Mouse (Mus musculus): ENCODE measurements around the gene Pianp. TPM values are rescaled to one million over a fixed set of nuclear protein-coding genes. Genes with fewer than 3 reads are reported as not detected.

The Pianp gene
- polyA plus RNA-seq, 1 experiment: 7.7 TPM

DNA sequence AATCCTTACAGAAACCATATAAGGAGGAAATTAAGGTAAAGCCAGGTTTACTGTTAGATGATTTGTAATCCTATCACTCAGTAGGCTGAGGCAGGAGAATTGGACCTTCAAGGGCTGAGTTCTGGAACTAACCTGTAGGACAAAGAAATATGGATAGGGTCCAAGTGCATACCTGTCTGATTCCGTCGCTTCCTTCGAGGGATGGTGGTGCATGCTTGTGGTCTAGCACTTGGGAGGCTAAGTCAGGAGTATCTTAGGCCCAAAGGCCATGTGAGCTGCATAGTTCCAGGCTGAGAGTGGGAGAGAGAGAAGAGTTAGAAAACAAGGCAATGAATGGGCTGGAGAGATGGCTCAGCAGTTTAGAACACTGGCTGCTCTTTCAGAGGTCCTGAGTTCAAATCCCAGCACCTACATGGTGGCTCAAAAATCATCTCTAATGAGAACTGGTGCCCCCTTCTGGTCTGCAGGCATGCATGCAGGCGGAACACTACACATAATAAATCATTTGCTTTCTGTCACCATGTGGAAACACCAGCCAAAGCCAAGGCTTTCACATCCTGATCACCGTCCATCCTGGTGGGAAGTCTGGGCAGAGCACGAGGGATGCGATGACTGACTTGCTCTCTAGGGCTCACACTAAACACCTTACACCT, 29.9 kb upstream of the Pianp start:
- no peak for TF ChIP-seq FLI1 (IDR thresholded peaks at IDR 0.05; ENCODE audit: low read length)
- no peak for TF ChIP-seq GATA1 (IDR thresholded peaks at IDR 0.05; ENCODE audit: borderline replicate concordance, low read length)
- Histone ChIP-seq H3K4me1 (peaks cover 52% of the 10 kb centered on the region), H3K9me3 (0 out of 2 replicates have a peak, but pooled peaks cover 3% of the 10 kb centered on the region), H3K4me3 (replicated peaks) (peak overlapping the region; percentile 96), H3K36me3 (replicated peaks; ENCODE audit: low read length) (peaks cover 31% of the 10 kb centered on the region), H3K27me3 (replicated peaks) (peaks cover 3% of the 10 kb centered on the region)

DNA sequence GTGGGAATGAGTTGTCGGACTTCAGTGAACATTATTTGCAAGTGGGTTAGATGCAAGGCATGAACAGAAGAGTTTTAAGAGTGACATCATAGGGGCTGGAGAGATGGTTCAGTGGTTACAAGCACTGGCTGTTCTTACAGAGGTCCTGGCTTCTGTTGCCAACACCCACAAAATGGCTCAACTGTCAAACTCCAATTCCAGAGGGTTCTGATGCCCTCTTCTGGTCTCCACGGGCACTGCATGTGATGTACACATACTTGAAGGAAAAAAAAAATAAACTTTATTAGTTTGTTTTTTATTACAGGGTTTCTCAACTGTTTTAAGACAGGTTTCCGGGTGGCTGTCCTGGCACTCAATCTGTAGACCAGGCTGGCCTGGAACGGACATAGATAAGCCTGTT, 28.7 kb upstream of the Pianp start:
- no peak overlapping the region for H3K4me3 ChIP-seq (replicated peaks)
- H3K36me3 ChIP-seq (replicated peaks; ENCODE audit: low read length): peaks cover 20% of the 10 kb centered on the region
- H3K27me3 ChIP-seq (replicated peaks): peaks cover 3% of the 10 kb centered on the region
- H3K4me1 ChIP-seq: peaks cover 43% of the 10 kb centered on the region
- TF ChIP-seq GATA1 (IDR thresholded peaks at IDR 0.05; ENCODE audit: borderline replicate concordance, low read length): no peak
- TF ChIP-seq FLI1 (IDR thresholded peaks at IDR 0.05; ENCODE audit: low read length): no peak
- 0 out of 2 replicates have a peak, but pooled peaks cover 3% of the 10 kb centered on the region for H3K9me3 ChIP-seq

DNA sequence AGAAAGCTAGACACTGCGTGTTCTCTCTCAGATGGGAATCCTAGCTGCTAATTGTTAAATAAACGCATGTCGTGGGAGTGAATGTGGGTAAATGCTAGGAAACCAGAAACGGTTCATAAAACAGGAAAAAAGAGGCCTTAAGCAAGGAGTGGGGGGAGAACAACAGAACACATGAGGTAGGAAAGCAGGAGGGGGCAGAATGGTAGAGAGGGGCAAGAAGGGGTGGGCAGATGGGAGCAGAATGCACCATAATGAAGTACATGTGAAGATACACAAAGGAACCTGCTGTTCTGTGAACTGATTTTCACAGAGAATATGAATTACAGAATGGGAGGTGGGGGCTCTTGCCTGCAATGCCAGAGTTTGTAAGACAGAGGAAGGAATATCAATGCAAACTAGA, 4.3 kb upstream of the Pianp start:
- no peak overlapping the region for H3K4me3 ChIP-seq (replicated peaks)
- H3K27me3 ChIP-seq (replicated peaks): peaks cover 73% of the 10 kb centered on the region
- H3K4me1 ChIP-seq: peaks cover 36% of the 10 kb centered on the region
- H3K36me3 ChIP-seq (replicated peaks; ENCODE audit: low read length): no peaks in the 10 kb centered on the region
- peaks cover 26% of the 10 kb centered on the region for H3K9me3 ChIP-seq
- no peak for TF ChIP-seq FLI1 (IDR thresholded peaks at IDR 0.05; ENCODE audit: low read length)
- TF ChIP-seq GATA1 (IDR thresholded peaks at IDR 0.05; ENCODE audit: borderline replicate concordance, low read length): no peak

DNA sequence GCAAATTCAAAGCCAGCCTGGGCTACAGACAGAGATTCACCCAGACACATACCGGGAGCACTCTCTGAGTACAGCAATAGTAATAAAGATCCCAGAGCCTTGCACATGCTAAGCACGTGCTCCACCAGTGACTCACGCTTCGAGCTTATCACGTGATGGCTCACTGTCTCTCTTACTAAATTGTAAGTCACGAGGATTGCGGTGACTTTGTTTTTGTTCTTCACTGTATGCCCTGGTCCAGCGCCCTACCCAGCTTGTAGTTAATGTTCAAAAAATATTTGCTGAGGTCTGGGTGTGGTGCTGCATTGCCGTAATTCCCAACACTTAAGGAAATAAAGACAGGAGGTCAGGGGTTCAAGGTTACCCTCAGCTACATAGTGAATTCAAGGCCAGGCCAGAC, 3.1 kb upstream of the Pianp start:
- H3K36me3 ChIP-seq (replicated peaks; ENCODE audit: low read length): no peaks in the 10 kb centered on the region
- peaks cover 79% of the 10 kb centered on the region for H3K27me3 ChIP-seq (replicated peaks)
- TF ChIP-seq FLI1 (IDR thresholded peaks at IDR 0.05; ENCODE audit: low read length) (no peak), GATA1 (IDR thresholded peaks at IDR 0.05; ENCODE audit: borderline replicate concordance, low read length) (no peak)
- no peak overlapping the region for H3K4me3 ChIP-seq (replicated peaks)
- peaks cover 47% of the 10 kb centered on the region for H3K4me1 ChIP-seq
- peaks cover 23% of the 10 kb centered on the region for H3K9me3 ChIP-seq

DNA sequence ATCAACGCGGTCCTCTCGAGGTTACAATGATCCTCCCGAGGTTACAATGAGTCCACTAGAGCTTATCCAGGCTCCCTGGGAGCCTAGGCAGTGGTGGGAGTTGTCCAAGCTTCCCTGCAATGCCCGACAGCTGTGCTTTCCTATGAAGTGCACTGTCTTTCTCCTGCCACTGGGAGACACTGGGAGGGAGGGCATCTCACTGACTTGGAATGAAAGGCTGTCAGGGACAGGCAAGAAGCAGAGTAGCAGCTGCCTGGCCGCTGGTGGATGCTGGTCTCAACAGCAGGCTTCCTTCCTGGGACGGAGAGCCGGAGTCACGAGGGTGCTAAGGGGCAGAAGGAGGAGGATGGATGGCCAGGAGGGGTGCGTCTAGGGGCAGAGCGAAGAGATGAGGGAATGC, 2.6 kb upstream of the Pianp start:
- peaks cover 84% of the 10 kb centered on the region for H3K27me3 ChIP-seq (replicated peaks)
- peak overlapping the region; percentile 69 for H3K4me3 ChIP-seq (replicated peaks)
- peaks cover 23% of the 10 kb centered on the region for H3K9me3 ChIP-seq
- peaks cover 52% of the 10 kb centered on the region for H3K4me1 ChIP-seq
- H3K36me3 ChIP-seq (replicated peaks; ENCODE audit: low read length): no peaks in the 10 kb centered on the region
- TF ChIP-seq GATA1 (IDR thresholded peaks at IDR 0.05; ENCODE audit: borderline replicate concordance, low read length): no peak
- no peak for TF ChIP-seq FLI1 (IDR thresholded peaks at IDR 0.05; ENCODE audit: low read length)

DNA sequence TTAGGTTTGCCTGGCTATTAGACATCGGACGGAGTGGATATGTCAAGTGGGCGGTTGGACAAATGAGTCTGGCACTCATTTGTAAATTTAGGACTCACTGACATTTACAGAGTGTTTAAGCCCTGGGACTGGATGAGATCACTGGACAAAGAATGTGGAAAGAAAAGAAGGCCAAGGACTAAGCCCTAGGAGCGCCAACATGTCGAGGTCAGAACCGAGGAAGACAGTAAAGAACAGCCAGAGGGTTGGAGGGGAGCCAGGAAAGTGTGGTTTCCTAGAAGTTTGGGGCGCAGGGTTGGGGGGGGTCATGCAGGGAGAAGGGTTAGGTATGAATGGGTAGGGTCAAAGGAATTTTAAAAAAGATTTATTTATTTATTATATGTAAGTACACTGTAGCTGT, 1.2 kb upstream of the Pianp start:
- Histone ChIP-seq H3K36me3 (replicated peaks; ENCODE audit: low read length) (no peaks in the 10 kb centered on the region), H3K27me3 (replicated peaks) (peaks cover 89% of the 10 kb centered on the region), H3K4me3 (replicated peaks) (no peak overlapping the region), H3K4me1 (peaks cover 62% of the 10 kb centered on the region), H3K9me3 (peaks cover 13% of the 10 kb centered on the region)
- TF ChIP-seq FLI1 (IDR thresholded peaks at IDR 0.05; ENCODE audit: low read length) (no peak), GATA1 (IDR thresholded peaks at IDR 0.05; ENCODE audit: borderline replicate concordance, low read length) (no peak)

DNA sequence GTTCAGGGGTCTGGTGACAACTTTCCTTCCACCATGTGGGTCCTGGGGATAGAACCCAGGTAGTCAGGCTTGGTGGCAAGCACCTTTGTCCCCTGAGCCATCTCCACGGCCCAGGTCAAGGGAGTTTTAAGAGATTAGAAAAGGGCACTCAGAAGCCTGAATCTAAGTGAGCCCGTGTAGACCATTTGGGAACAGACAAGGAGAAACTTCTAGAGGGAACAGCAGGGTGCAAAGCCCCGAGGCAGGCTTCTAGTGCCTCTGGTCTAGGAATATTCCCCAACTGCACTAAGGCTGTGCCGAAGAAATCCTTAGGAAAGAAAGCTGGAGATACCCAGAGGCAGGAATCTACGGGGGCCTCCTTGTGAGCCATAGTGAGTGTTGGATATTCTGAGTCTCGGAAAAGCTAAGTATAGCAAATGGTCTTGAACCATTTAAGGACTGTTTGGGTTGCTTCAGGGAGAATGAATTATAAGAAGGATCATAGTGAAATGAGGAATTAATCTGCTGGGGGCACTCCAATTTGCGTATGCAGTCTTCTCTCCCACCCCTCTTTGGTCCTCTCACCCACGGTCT, 577 bp upstream of the Pianp start:
- H3K9me3 ChIP-seq: peaks cover 6% of the 10 kb centered on the region
- H3K4me3 ChIP-seq (replicated peaks): no peak overlapping the region
- H3K36me3 ChIP-seq (replicated peaks; ENCODE audit: low read length): no peaks in the 10 kb centered on the region
- H3K4me1 ChIP-seq: peaks cover 64% of the 10 kb centered on the region
- no peak for TF ChIP-seq FLI1 (IDR thresholded peaks at IDR 0.05; ENCODE audit: low read length)
- no peak for TF ChIP-seq GATA1 (IDR thresholded peaks at IDR 0.05; ENCODE audit: borderline replicate concordance, low read length)
- H3K27me3 ChIP-seq (replicated peaks): peaks cover 93% of the 10 kb centered on the region

DNA sequence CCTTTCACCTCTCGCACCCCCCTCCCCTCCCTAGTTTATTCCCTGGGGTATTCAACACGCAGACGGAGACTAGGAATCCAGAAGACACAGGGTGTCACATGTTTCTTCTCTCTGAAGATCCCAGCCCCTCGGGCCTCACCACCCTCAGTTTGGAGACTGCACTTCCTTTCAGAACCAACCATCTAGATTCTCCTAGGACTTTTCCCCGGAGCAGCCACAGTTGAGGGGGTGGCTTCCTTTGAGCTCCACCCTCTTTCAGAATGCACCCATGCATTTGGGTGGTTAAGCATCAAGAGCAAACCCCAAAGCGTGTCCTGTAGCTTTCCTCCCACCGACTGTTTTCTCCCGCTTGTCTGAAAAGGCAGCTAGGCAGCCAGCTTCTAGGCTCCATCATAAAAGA, 1.6 kb downstream of the Pianp start:
- peak overlapping the region; percentile 92 for H3K4me3 ChIP-seq (replicated peaks)
- no peaks in the 10 kb centered on the region for H3K36me3 ChIP-seq (replicated peaks; ENCODE audit: low read length)
- TF ChIP-seq GATA1 (IDR thresholded peaks at IDR 0.05; ENCODE audit: borderline replicate concordance, low read length) (no peak), FLI1 (IDR thresholded peaks at IDR 0.05; ENCODE audit: low read length) (no peak)
- no peaks in the 10 kb centered on the region for H3K9me3 ChIP-seq
- H3K27me3 ChIP-seq (replicated peaks): peaks cover 94% of the 10 kb centered on the region
- H3K4me1 ChIP-seq: peaks cover 62% of the 10 kb centered on the region

DNA sequence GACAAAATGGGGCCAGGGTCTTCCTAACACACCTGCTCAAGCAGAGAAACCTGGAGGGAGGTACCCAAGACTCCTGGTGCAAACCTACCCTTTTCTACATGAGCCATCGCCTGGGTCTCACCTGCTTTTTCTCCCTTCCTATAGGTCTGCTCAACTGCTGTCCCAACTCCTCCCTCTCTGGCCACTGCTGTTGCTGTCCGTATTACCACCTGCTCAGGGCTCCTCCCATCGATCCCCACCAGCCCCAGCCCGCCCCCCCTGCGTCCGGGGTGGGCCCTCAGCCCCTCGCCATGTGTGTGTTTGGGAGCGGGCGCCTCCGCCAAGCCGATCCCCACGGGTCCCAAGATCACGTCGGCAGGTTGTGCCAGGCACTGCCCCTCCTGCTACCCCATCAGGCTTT, 2.6 kb downstream of the Pianp start:
- no peaks in the 10 kb centered on the region for H3K9me3 ChIP-seq
- no peak overlapping the region for H3K4me3 ChIP-seq (replicated peaks)
- peaks cover 57% of the 10 kb centered on the region for H3K4me1 ChIP-seq
- H3K36me3 ChIP-seq (replicated peaks; ENCODE audit: low read length): no peaks in the 10 kb centered on the region
- peaks cover 93% of the 10 kb centered on the region for H3K27me3 ChIP-seq (replicated peaks)
- no peak for TF ChIP-seq GATA1 (IDR thresholded peaks at IDR 0.05; ENCODE audit: borderline replicate concordance, low read length)
- TF ChIP-seq FLI1 (IDR thresholded peaks at IDR 0.05; ENCODE audit: low read length): no peak

DNA sequence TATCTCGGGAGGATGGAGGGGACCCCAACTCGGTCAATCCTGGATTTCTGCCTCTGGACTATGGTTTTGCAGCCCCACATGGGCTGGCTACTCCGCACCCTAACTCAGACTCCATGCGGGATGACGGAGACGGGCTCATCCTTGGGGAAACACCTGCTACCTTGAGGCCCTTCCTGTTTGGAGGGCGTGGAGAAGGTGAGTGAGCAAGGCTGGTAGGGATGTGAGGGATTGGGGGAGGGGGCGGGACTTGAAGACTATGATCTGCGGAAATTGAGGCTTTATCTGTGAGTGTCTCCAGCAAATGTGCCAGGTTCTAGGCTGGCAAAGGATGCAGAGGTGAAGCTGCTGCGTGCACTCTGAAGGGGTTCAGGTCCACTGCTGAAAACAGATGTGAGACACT, 3.1 kb downstream of the Pianp start:
- Histone ChIP-seq H3K9me3 (no peaks in the 10 kb centered on the region), H3K27me3 (replicated peaks) (peaks cover 92% of the 10 kb centered on the region), H3K36me3 (replicated peaks; ENCODE audit: low read length) (no peaks in the 10 kb centered on the region), H3K4me1 (peaks cover 59% of the 10 kb centered on the region), H3K4me3 (replicated peaks) (no peak overlapping the region)
- TF ChIP-seq FLI1 (IDR thresholded peaks at IDR 0.05; ENCODE audit: low read length): no peak
- TF ChIP-seq GATA1 (IDR thresholded peaks at IDR 0.05; ENCODE audit: borderline replicate concordance, low read length): no peak
